Comparison of ENCODE assay signal across 30 mouse cellular contexts in genomic region chr11:114769911-114770310, GRCm38 (mm10). TPM values are rescaled to one million over a fixed set of nuclear protein-coding genes. Genes with fewer than 3 reads are reported as not detected.
DNase-seq lines count a peak whose midpoint lies in the region; ATAC-seq lines count a peak whose summit lies in the region.
"Had no signal": no experiment of that assay in that cellular context is flagged by ENCODE, and none has a peak within 500 bp of the region (broad histone marks: within the 10 kb centered on the region; RNA-seq: fewer than 3 reads in every experiment).

No protein-coding gene starts in this region.

- no peaks in the 10 kb centered on the region for H3K36me3 ChIP-seq in forebrain, embryonic 12.5 days (replicated peaks)
- no peaks in the 10 kb centered on the region for H3K36me3 ChIP-seq in forebrain, embryonic 13.5 days (ENCODE audit: poor library complexity, severe bottlenecking)
- no peaks in the 10 kb centered on the region for H3K36me3 ChIP-seq in midbrain, embryonic 13.5 days
- no peaks in the 10 kb centered on the region for H3K36me3 ChIP-seq in midbrain, embryonic 15.5 days (replicated peaks)
- H3K36me3 ChIP-seq in embryonic facial prominence, embryonic 10.5 days (replicated peaks), result no peaks in the 10 kb centered on the region
- H3K36me3 ChIP-seq in hindbrain, embryonic 13.5 days, result no peaks in the 10 kb centered on the region
- H3K36me3 ChIP-seq: intestine, embryonic 15.5 days; kidney, embryonic 15.5 days; limb, embryonic 13.5 days; liver, embryonic 15.5 days; neural tube, embryonic 12.5 days had no signal

- H3K4me2 ChIP-seq in forebrain, embryonic 12.5 days, result no peak overlapping the region
- no peak overlapping the region for H3K4me2 ChIP-seq in forebrain, embryonic 13.5 days
- H3K4me2 ChIP-seq in midbrain, embryonic 13.5 days (replicated peaks), result no peak overlapping the region
- no peak overlapping the region for H3K4me2 ChIP-seq in midbrain, embryonic 15.5 days
- H3K4me2 ChIP-seq in hindbrain, embryonic 13.5 days, result no peak overlapping the region
- H3K4me2 ChIP-seq: intestine, embryonic 15.5 days; kidney, embryonic 15.5 days; limb, embryonic 13.5 days; liver, embryonic 15.5 days; neural tube, embryonic 12.5 days had no signal

- 39% methylated on average over 6 of the region's 6 CpGs for WGBS in forebrain, embryonic 12.5 days
- 24% methylated on average over 6 of the region's 6 CpGs for WGBS in forebrain, embryonic 13.5 days
- 43% methylated on average over 6 of the region's 6 CpGs for WGBS in midbrain, embryonic 13.5 days
- 41% methylated on average over 6 of the region's 6 CpGs for WGBS in midbrain, embryonic 15.5 days
- 30% methylated on average over 6 of the region's 6 CpGs for WGBS in embryonic facial prominence, embryonic 10.5 days
- 43% methylated on average over 6 of the region's 6 CpGs for WGBS in hindbrain, embryonic 13.5 days

- no peak for ATAC-seq in forebrain, embryonic 12.5 days (ENCODE audit: low FRiP score)
- no peak for ATAC-seq in forebrain, embryonic 13.5 days
- peak; percentile 48; the same call in 1 of the 2 replicates for ATAC-seq in midbrain, embryonic 13.5 days
- no peak for ATAC-seq in midbrain, embryonic 15.5 days (replicated peaks)
- ATAC-seq in hindbrain, embryonic 13.5 days (ENCODE audit: low FRiP score), result peak; percentile 49; the same call in 1 of the 2 replicates
- ATAC-seq: CD4-positive, CD25-positive, alpha-beta regulatory T cell, adult 4 months; intestine, embryonic 15.5 days; Patski had no signal

- no peak overlapping the region for H3K4me3 ChIP-seq in forebrain, embryonic 12.5 days (replicated peaks)
- H3K4me3 ChIP-seq in forebrain, embryonic 13.5 days, result no peak overlapping the region
- no peak overlapping the region for H3K4me3 ChIP-seq in midbrain, embryonic 13.5 days (replicated peaks)
- no peak overlapping the region for H3K4me3 ChIP-seq in midbrain, embryonic 15.5 days
- H3K4me3 ChIP-seq in embryonic facial prominence, embryonic 10.5 days, result no peak overlapping the region
- no peak overlapping the region for H3K4me3 ChIP-seq in hindbrain, embryonic 13.5 days
- H3K4me3 ChIP-seq: intestine, embryonic 15.5 days; kidney, embryonic 15.5 days; limb, embryonic 13.5 days; liver, embryonic 15.5 days; neural tube, embryonic 12.5 days had no signal

- no peak for DNase-seq in embryonic facial prominence, embryonic 10.5 days (ENCODE audit: low spot score)
- DNase-seq in adrenal gland, postnatal 4 days (ENCODE audit: low spot score in 2 of 2), result no peak
- no peak for DNase-seq in cerebellum, adult 9-11 months
- DNase-seq: adrenal gland, postnatal 10 days; cerebellum, adult 18-20 months; gastrocnemius, postnatal 14 days; heart, adult 18-20 months; heart, postnatal 4 days; lung, postnatal 10 days; right cerebral cortex, postnatal 4 days; thymus, postnatal 14 days had no signal

- peaks cover 16% of the 10 kb centered on the region for H3K4me1 ChIP-seq in forebrain, embryonic 12.5 days
- peaks cover 18% of the 10 kb centered on the region for H3K4me1 ChIP-seq in forebrain, embryonic 13.5 days
- peaks cover 13% of the 10 kb centered on the region for H3K4me1 ChIP-seq in midbrain, embryonic 13.5 days (replicated peaks)
- peaks cover 8% of the 10 kb centered on the region; the same call in 1 of the 2 replicates for H3K4me1 ChIP-seq in midbrain, embryonic 15.5 days
- peaks cover 42% of the 10 kb centered on the region for H3K4me1 ChIP-seq in embryonic facial prominence, embryonic 10.5 days
- H3K4me1 ChIP-seq in hindbrain, embryonic 13.5 days (replicated peaks), result peaks cover 19% of the 10 kb centered on the region

- no peak overlapping the region for H3K9ac ChIP-seq in forebrain, embryonic 12.5 days
- no peak overlapping the region for H3K9ac ChIP-seq in forebrain, embryonic 13.5 days
- H3K9ac ChIP-seq in midbrain, embryonic 13.5 days (replicated peaks), result no peak overlapping the region
- no peak overlapping the region for H3K9ac ChIP-seq in midbrain, embryonic 15.5 days
- H3K9ac ChIP-seq in hindbrain, embryonic 13.5 days, result no peak overlapping the region
- H3K9ac ChIP-seq: intestine, embryonic 15.5 days; kidney, embryonic 15.5 days; limb, embryonic 13.5 days; liver, embryonic 15.5 days; neural tube, embryonic 12.5 days had no signal

- peaks cover 25% of the 10 kb centered on the region for H3K27me3 ChIP-seq in forebrain, embryonic 12.5 days
- peaks cover 20% of the 10 kb centered on the region for H3K27me3 ChIP-seq in forebrain, embryonic 13.5 days
- H3K27me3 ChIP-seq in midbrain, embryonic 13.5 days, result peaks cover 23% of the 10 kb centered on the region
- H3K27me3 ChIP-seq in midbrain, embryonic 15.5 days (replicated peaks), result peaks cover 21% of the 10 kb centered on the region; the same call in 1 of the 2 replicates
- peaks cover 47% of the 10 kb centered on the region for H3K27me3 ChIP-seq in embryonic facial prominence, embryonic 10.5 days (replicated peaks; ENCODE audit: low read depth, poor library complexity, severe bottlenecking)
- H3K27me3 ChIP-seq in hindbrain, embryonic 13.5 days, result peaks cover 22% of the 10 kb centered on the region

- no peaks in the 10 kb centered on the region for H3K9me3 ChIP-seq in forebrain, embryonic 12.5 days
- H3K9me3 ChIP-seq in forebrain, embryonic 13.5 days (replicated peaks), result no peaks in the 10 kb centered on the region
- H3K9me3 ChIP-seq in midbrain, embryonic 13.5 days, result no peaks in the 10 kb centered on the region
- H3K9me3 ChIP-seq in midbrain, embryonic 15.5 days, result no peaks in the 10 kb centered on the region
- H3K9me3 ChIP-seq in embryonic facial prominence, embryonic 10.5 days, result no peaks in the 10 kb centered on the region
- no peaks in the 10 kb centered on the region for H3K9me3 ChIP-seq in hindbrain, embryonic 13.5 days
- H3K9me3 ChIP-seq: intestine, embryonic 15.5 days; kidney, embryonic 15.5 days; limb, embryonic 13.5 days; liver, embryonic 15.5 days; neural tube, embryonic 12.5 days had no signal

- H3K27ac ChIP-seq in forebrain, embryonic 12.5 days, result peak overlapping the region; percentile 25; the same call in 1 of the 2 replicates
- H3K27ac ChIP-seq in forebrain, embryonic 13.5 days, result no peak overlapping the region
- no peak overlapping the region for H3K27ac ChIP-seq in midbrain, embryonic 13.5 days
- no peak overlapping the region for H3K27ac ChIP-seq in midbrain, embryonic 15.5 days
- H3K27ac ChIP-seq in embryonic facial prominence, embryonic 10.5 days (replicated peaks), result peak overlapping the region; percentile 68
- no peak overlapping the region for H3K27ac ChIP-seq in hindbrain, embryonic 13.5 days
- H3K27ac ChIP-seq: intestine, embryonic 15.5 days; kidney, embryonic 15.5 days; limb, embryonic 13.5 days; liver, embryonic 15.5 days; neural tube, embryonic 12.5 days had no signal

RNA-seq across cellular contexts. Expression of gene Kif19a, which starts 4.7 kb away (rescaled TPM):
- 0.80 and 1.4 TPM in 2 replicates for polyA plus RNA-seq in forebrain, embryonic 12.5 days (2016; fragmentation: Nextera tagmentation; extraction: Ambion mirVana)
- polyA plus RNA-seq in forebrain, embryonic 13.5 days (2015; fragmentation: Nextera tagmentation; extraction: Ambion mirVana), result 0.36 and 1.3 TPM in 2 replicates
- polyA plus RNA-seq in midbrain, embryonic 13.5 days (2015; fragmentation: Nextera tagmentation; extraction: Ambion mirVana), result 0.35 and 1.2 TPM in 2 replicates
- polyA plus RNA-seq in midbrain, embryonic 15.5 days (2015; fragmentation: Nextera tagmentation; extraction: Ambion mirVana), result 0.40 and 0.46 TPM in 2 replicates
- polyA plus RNA-seq in embryonic facial prominence, embryonic 10.5 days (2016; fragmentation: Nextera tagmentation; extraction: Ambion mirVana), result 1.3 and 2.0 TPM in 2 replicates
- 1.2 and 1.3 TPM in 2 replicates for polyA plus RNA-seq in hindbrain, embryonic 13.5 days (2015; fragmentation: Nextera tagmentation; extraction: Ambion mirVana)
- 1 to 10 TPM in 1 of 2 experiments, under 1 TPM in 1; 0.99 to 1.6 TPM for total RNA-seq in adrenal gland, postnatal 4 days (2021)
- total RNA-seq: megakaryocyte progenitor cell, adult 5-6 weeks had no signal
- polyA plus RNA-seq: CD4-positive, CD25-positive, alpha-beta regulatory T cell, adult 4 months had no signal

RNA-seq across cellular contexts. Expression of gene Btbd17, which starts 25.8 kb away (rescaled TPM):
- 41.6 and 44.8 TPM in 2 replicates for polyA plus RNA-seq in forebrain, embryonic 12.5 days (2016; fragmentation: Nextera tagmentation; extraction: Ambion mirVana)
- 25.8 and 27.1 TPM in 2 replicates for polyA plus RNA-seq in forebrain, embryonic 13.5 days (2015; fragmentation: Nextera tagmentation; extraction: Ambion mirVana)
- 30.1 and 33.6 TPM in 2 replicates for polyA plus RNA-seq in midbrain, embryonic 13.5 days (2015; fragmentation: Nextera tagmentation; extraction: Ambion mirVana)
- polyA plus RNA-seq in midbrain, embryonic 15.5 days (2015; fragmentation: Nextera tagmentation; extraction: Ambion mirVana), result 21.4 and 28.4 TPM in 2 replicates
- 10.0 and 17.0 TPM in 2 replicates for polyA plus RNA-seq in embryonic facial prominence, embryonic 10.5 days (2016; fragmentation: Nextera tagmentation; extraction: Ambion mirVana)
- polyA plus RNA-seq in hindbrain, embryonic 13.5 days (2015; fragmentation: Nextera tagmentation; extraction: Ambion mirVana), result 21.4 and 22.3 TPM in 2 replicates
- total RNA-seq in adrenal gland, postnatal 4 days (2021), result under 1 TPM; 0.50 to 0.59 TPM
- total RNA-seq: heart, adult 18-20 months; megakaryocyte progenitor cell, adult 5-6 weeks; monocyte, adult 5-6 weeks had no signal
- polyA plus RNA-seq: CD4-positive, CD25-positive, alpha-beta regulatory T cell, adult 4 months; heart, embryonic 14.5 days; liver, embryonic 15.5 days had no signal

RNA-seq across cellular contexts. Expression of gene Gpr142, which starts 28.8 kb away (rescaled TPM):
- polyA plus RNA-seq in forebrain, embryonic 12.5 days (2016; fragmentation: Nextera tagmentation; extraction: Ambion mirVana), result not detected in 2 replicates
- polyA plus RNA-seq in forebrain, embryonic 13.5 days (2015; fragmentation: Nextera tagmentation; extraction: Ambion mirVana), result not detected in 2 replicates
- polyA plus RNA-seq in midbrain, embryonic 13.5 days (2015; fragmentation: Nextera tagmentation; extraction: Ambion mirVana), result not detected in 2 replicates
- polyA plus RNA-seq in midbrain, embryonic 15.5 days (2015; fragmentation: Nextera tagmentation; extraction: Ambion mirVana), result not detected in 2 replicates
- polyA plus RNA-seq in embryonic facial prominence, embryonic 10.5 days (2016; fragmentation: Nextera tagmentation; extraction: Ambion mirVana), result 0.18 TPM in 1 of 2 replicates, not detected in the other
- polyA plus RNA-seq in hindbrain, embryonic 13.5 days (2015; fragmentation: Nextera tagmentation; extraction: Ambion mirVana), result not detected in 2 replicates
- total RNA-seq in adrenal gland, postnatal 4 days (2021), result under 1 TPM in 1 of 2 experiments, not detected in 1; 0.36 TPM
- total RNA-seq: adrenal gland, postnatal 10 days; gastrocnemius, postnatal 14 days; heart, adult 18-20 months; heart, postnatal 4 days; layer of hippocampus, postnatal 10 days; left cerebral cortex, postnatal 10 days; megakaryocyte progenitor cell, adult 5-6 weeks; monocyte, adult 5-6 weeks had no signal
- polyA plus RNA-seq: CD4-positive, CD25-positive, alpha-beta regulatory T cell, adult 4 months; embryonic facial prominence, embryonic 11.5 days; heart, embryonic 14.5 days; large intestine, adult 2 months; limb, embryonic 13.5 days; liver, embryonic 15.5 days; neural tube, embryonic 12.5 days had no signal

RNA-seq across cellular contexts. Expression of gene Dnaic2, which starts 42.7 kb away (rescaled TPM):
- 1.9 and 2.0 TPM in 2 replicates for polyA plus RNA-seq in forebrain, embryonic 12.5 days (2016; fragmentation: Nextera tagmentation; extraction: Ambion mirVana)
- 1.8 and 3.7 TPM in 2 replicates for polyA plus RNA-seq in forebrain, embryonic 13.5 days (2015; fragmentation: Nextera tagmentation; extraction: Ambion mirVana)
- 1.6 and 1.7 TPM in 2 replicates for polyA plus RNA-seq in midbrain, embryonic 13.5 days (2015; fragmentation: Nextera tagmentation; extraction: Ambion mirVana)
- polyA plus RNA-seq in midbrain, embryonic 15.5 days (2015; fragmentation: Nextera tagmentation; extraction: Ambion mirVana), result 3.0 and 3.4 TPM in 2 replicates
- polyA plus RNA-seq in embryonic facial prominence, embryonic 10.5 days (2016; fragmentation: Nextera tagmentation; extraction: Ambion mirVana), result 1.7 and 1.8 TPM in 2 replicates
- 2.9 and 3.8 TPM in 2 replicates for polyA plus RNA-seq in hindbrain, embryonic 13.5 days (2015; fragmentation: Nextera tagmentation; extraction: Ambion mirVana)
- 1 to 10 TPM; 1.7 to 2.0 TPM for total RNA-seq in adrenal gland, postnatal 4 days (2021)
- total RNA-seq: megakaryocyte progenitor cell, adult 5-6 weeks; monocyte, adult 5-6 weeks had no signal
- polyA plus RNA-seq: CD4-positive, CD25-positive, alpha-beta regulatory T cell, adult 4 months had no signal

Comparison
In these comparisons a context has a peak if more than half of its experiments do, and no peak if none do; other contexts are left out.
1. ATAC-seq: peak in midbrain, embryonic 13.5 days (single experiment) and hindbrain, embryonic 13.5 days (single experiment); none in forebrain, embryonic 12.5 days (single experiment), forebrain, embryonic 13.5 days (single experiment) and midbrain, embryonic 15.5 days (single experiment).
2. H3K27ac ChIP-seq: peak in forebrain, embryonic 12.5 days (single experiment) and embryonic facial prominence, embryonic 10.5 days (single experiment); none in forebrain, embryonic 13.5 days (single experiment), midbrain, embryonic 13.5 days (single experiment), midbrain, embryonic 15.5 days (single experiment) and hindbrain, embryonic 13.5 days (single experiment).